Mouse (Mus musculus) megakaryocyte-erythroid progenitor cell, adult 5 weeks (primary cell): ENCODE measurements around the gene Serpina10. TPM values are rescaled to one million over a fixed set of nuclear protein-coding genes. Genes with fewer than 3 reads are reported as not detected.

Experiments used
- polyA plus RNA-seq: library from polyadenylated mRNA; stranded (reverse); fragments of >175 nt; gene quantifications from 2 replicates; pipeline ENCODE4 v1.2.3, GENCODE M21; 2012

Serpina10 gene
- polyA plus RNA-seq = not detected in 2 replicates

DNA sequence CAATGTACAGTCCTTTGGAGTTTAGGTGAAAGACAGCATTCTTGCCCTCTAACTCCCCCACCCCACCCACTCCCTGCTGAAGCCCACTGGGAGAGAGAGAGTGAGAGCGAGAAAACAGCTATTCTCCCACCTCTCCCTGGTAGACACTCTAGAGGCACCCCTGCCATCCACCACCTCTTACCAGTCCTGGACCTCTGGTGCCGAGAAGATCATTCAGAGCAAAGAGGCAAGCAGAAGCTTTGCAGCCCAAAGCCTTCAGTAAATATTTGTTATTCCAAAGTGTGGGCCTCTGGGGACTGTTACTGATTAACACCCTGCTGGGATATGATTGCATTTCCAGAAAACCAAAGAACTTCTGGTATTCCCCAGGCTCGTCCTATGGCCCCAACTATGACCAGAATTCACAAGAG is at the start of gene Serpina10:
TSS of gene Serpina10 (minus strand) at position 242 of the 410 bp plus-strand sequence.

DNA sequence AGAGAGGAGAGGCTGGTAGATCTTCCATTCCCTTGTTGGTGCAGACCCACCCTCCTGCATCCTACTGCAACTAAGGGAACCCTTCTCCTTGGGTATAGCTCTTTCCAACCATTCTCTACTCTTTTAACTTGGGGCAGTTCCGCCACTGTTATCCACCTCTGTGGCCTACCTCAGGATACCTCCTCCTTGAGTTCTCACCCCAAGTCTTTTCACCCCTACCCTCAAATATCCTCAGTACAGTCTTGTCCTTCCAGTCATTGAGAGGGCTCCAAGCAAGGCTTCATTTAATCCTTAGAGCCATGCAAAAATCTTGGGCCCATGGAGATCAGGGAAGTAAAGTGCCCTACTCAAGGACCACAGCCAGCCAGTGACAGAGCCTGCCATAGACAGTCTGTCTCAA is 44.8 kb upstream of the Serpina10 start, which contains the start of gene Serpina16:
TSS of gene Serpina16 (minus strand) at position 101 of the 400 bp plus-strand sequence.

DNA sequence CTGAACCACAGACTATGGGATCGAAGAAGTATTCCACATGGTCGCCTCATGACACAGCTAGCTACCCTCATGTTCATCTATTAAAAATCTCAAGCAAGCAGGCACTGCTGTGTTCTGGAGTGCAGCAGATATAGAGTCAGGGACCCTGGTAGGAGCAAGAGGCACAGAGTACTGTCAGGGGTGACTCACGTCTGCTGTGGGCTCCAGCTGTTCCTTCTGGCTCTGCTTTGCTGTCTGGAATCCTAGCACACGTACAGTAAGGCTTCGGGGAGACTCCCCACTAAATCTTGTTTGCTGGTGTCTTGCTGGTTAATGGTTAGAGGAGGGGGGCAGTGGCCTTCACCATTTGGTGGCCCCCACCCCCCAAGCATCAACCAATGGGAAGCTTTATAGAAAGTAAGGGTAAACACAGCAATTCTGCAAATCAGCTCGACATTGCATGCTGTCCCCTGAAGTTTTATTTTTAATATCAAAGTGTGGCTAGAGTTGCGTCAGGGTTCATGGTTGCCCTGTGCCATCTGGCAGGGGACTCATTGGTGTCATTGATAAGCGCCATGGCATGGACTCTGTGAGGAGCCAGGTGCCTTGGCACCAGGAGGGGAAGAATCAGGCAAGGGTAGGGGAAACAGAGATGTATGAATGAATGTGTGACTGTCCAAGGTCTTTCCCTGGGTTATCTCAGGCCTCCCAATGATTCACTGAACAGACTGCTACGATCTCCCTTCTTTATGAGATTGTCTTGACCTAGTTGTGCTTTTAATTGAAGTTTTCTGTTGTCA is 25.8 kb upstream of the Serpina10 start, which contains the start of gene Serpina6:
TSS of gene Serpina6 (minus strand) at position 365 of the 779 bp plus-strand sequence.

Other genes with a start within 250 kb of the Serpina10 start
- 0.62 and 0.68 TPM in 2 replicates for gene Otub2, start 242.8 kb downstream of the Serpina10 start, polyA plus RNA-seq
- 0.07 and 0.24 TPM in 2 replicates for gene 9330161L09Rik, start 223.6 kb downstream of the Serpina10 start, polyA plus RNA-seq
- gene Ddx24, start 205.6 kb downstream of the Serpina10 start, polyA plus RNA-seq = 25.5 and 33.1 TPM in 2 replicates
- gene Ifi27, start 197.2 kb downstream of the Serpina10 start, polyA plus RNA-seq = 6.6 and 7.1 TPM in 2 replicates
- 8.9 and 15.6 TPM in 2 replicates for gene Ifi27l2a, start 187.8 kb downstream of the Serpina10 start, polyA plus RNA-seq
- gene Ifi27l2b, start 174.2 kb downstream of the Serpina10 start, polyA plus RNA-seq = not detected in 2 replicates
- 0.02 and 0.10 TPM in 2 replicates for gene Ppp4r4, start 99.2 kb downstream of the Serpina10 start, polyA plus RNA-seq
- not detected in 2 replicates for gene Serpina6, start 25.8 kb upstream of the Serpina10 start, polyA plus RNA-seq
- not detected in 2 replicates for gene Serpina16, start 44.7 kb upstream of the Serpina10 start, polyA plus RNA-seq
- not detected in 2 replicates for gene Serpina1f, start 64.1 kb upstream of the Serpina10 start, polyA plus RNA-seq
- not detected in 2 replicates for gene Serpina1d, start 142.1 kb upstream of the Serpina10 start, polyA plus RNA-seq
- not detected in 2 replicates for gene Serpina1b, start 198.9 kb upstream of the Serpina10 start, polyA plus RNA-seq
- gene Serpina1a, start 232.1 kb upstream of the Serpina10 start, polyA plus RNA-seq = not detected in 2 replicates